Mouse (Mus musculus): ENCODE measurements around the gene Gpx8. TPM values are rescaled to one million over a fixed set of nuclear protein-coding genes. Genes with fewer than 3 reads are reported as not detected.

The Gpx8 gene
- polyA plus RNA-seq, 1 experiment from 2014 or later, result 6.3 TPM

- Histone ChIP-seq H3K27me3 (ENCODE audit: control insufficient read depth, insufficient read depth, low read depth, low read length) (no peaks in the 10 kb centered on the region), H3K4me1 (ENCODE audit: control insufficient read depth, low read depth, low read length) (no peaks in the 10 kb centered on the region), H3K9me3 (replicated peaks; ENCODE audit: control insufficient read depth, low read length) (peaks cover 4% of the 10 kb centered on the region), H3K36me3 (ENCODE audit: control insufficient read depth, insufficient read depth) (no peaks in the 10 kb centered on the region), H3K4me2 (ENCODE audit: low read depth, low read length) (no peak overlapping the region), H3K4me3 (ENCODE audit: low read depth, low read length) (no peak overlapping the region), H3K27ac (ENCODE audit: low read length) (no peak overlapping the region), H3K9ac (ENCODE audit: low read depth, low read length) (no peak overlapping the region)
- ATAC-seq (ENCODE audit: low read depth), result no peak
- 40% methylated on average over 8 of the region's 8 CpGs for WGBS (ENCODE audit: insufficient replicate concordance)
Measured at GRCm38 (mm10) chr13:113055826-113056225, 9.6 kb upstream of the Gpx8 start.

DNA sequence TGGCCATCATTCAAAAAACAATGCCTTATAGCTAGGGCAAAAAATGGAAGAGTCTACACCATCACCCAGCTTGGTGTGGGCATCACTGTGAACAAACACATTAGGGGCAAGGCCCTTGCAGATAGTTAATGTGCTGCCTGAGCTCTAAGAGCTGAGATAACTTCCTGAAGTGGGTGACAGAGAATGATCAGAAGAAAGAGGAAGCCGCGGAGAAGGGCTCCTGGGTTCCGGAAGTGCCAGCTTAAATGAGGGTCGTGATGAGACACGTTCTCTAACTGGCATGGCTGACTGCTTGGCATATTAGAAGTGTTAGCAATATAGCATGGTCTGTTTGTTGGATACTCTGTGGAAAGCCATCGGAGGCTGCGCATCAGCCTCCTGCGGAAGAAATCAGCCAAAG lies 8.0 kb upstream of the Gpx8 start:
- WGBS (ENCODE audit: insufficient replicate concordance), result 51% methylated on average over 8 of the region's 8 CpGs
- no peak overlapping the region for H3K27ac ChIP-seq (ENCODE audit: low read length)
- H3K27me3 ChIP-seq (ENCODE audit: control insufficient read depth, insufficient read depth, low read depth, low read length), result no peaks in the 10 kb centered on the region
- no peak overlapping the region for H3K9ac ChIP-seq (ENCODE audit: low read depth, low read length)
- H3K4me1 ChIP-seq (ENCODE audit: control insufficient read depth, low read depth, low read length), result no peaks in the 10 kb centered on the region
- no peak for ATAC-seq (ENCODE audit: low read depth)
- no peaks in the 10 kb centered on the region for H3K36me3 ChIP-seq (ENCODE audit: control insufficient read depth, insufficient read depth)
- H3K9me3 ChIP-seq (replicated peaks; ENCODE audit: control insufficient read depth, low read length), result peaks cover 4% of the 10 kb centered on the region
- H3K4me3 ChIP-seq (ENCODE audit: low read depth, low read length), result no peak overlapping the region
- no peak overlapping the region for H3K4me2 ChIP-seq (ENCODE audit: low read depth, low read length)

DNA sequence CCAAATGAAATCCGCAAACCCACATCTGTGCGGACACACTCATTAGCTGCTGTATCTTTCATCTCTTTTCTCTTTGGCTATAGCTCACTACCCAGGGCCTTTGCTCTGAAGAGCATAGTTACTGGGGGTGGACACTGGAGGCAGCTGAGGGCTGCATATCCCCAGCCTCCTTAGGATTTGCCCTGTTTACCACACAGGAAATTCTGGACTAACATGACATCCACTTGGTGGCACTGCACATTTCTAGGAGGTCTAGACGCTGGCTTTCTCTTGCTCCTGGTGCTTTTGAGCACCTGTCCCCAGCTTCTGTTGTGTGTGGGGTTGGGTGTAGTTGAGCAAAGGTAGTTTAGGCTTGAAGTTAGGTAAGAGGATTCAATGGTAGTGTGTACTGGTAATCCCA lies 1.4 kb upstream of the Gpx8 start:
- Histone ChIP-seq H3K27me3 (ENCODE audit: control insufficient read depth, insufficient read depth, low read depth, low read length) (peaks cover 4% of the 10 kb centered on the region), H3K4me3 (ENCODE audit: low read depth, low read length) (no peak overlapping the region), H3K9me3 (replicated peaks; ENCODE audit: control insufficient read depth, low read length) (no peaks in the 10 kb centered on the region), H3K4me2 (ENCODE audit: low read depth, low read length) (no peak overlapping the region), H3K9ac (ENCODE audit: low read depth, low read length) (no peak overlapping the region), H3K27ac (ENCODE audit: low read length) (no peak overlapping the region), H3K4me1 (ENCODE audit: control insufficient read depth, low read depth, low read length) (no peaks in the 10 kb centered on the region), H3K36me3 (ENCODE audit: control insufficient read depth, insufficient read depth) (no peaks in the 10 kb centered on the region)
- ATAC-seq (ENCODE audit: low read depth), result no peak
- WGBS (ENCODE audit: insufficient replicate concordance), result 57% methylated on average over 3 of the region's 3 CpGs

- H3K4me2 ChIP-seq (ENCODE audit: low read depth, low read length), result no peak overlapping the region
Measured at GRCm38 (mm10) chr13:113047018-113047417, 808 bp upstream of the Gpx8 start.

GRCm38 (mm10) chr13:113045458-113046110 lies 626 bp downstream of the Gpx8 start:
- no peaks in the 10 kb centered on the region for H3K9me3 ChIP-seq (replicated peaks; ENCODE audit: control insufficient read depth, low read length)
- no peaks in the 10 kb centered on the region for H3K4me1 ChIP-seq (ENCODE audit: control insufficient read depth, low read depth, low read length)
- no peak overlapping the region for H3K9ac ChIP-seq (ENCODE audit: low read depth, low read length)
- H3K27ac ChIP-seq (ENCODE audit: low read length), result no peak overlapping the region
- 33% methylated on average over 18 of the region's 18 CpGs for WGBS (ENCODE audit: insufficient replicate concordance)
- peaks cover 4% of the 10 kb centered on the region for H3K27me3 ChIP-seq (ENCODE audit: control insufficient read depth, insufficient read depth, low read depth, low read length)
- H3K4me3 ChIP-seq (ENCODE audit: low read depth, low read length), result peak overlapping the region; percentile 7
- H3K36me3 ChIP-seq (ENCODE audit: control insufficient read depth, insufficient read depth), result no peaks in the 10 kb centered on the region
- ATAC-seq (ENCODE audit: low read depth), result no peak
- no peak overlapping the region for H3K4me2 ChIP-seq (ENCODE audit: low read depth, low read length)

More at GRCm38 (mm10) chr13:113047018-113047417, 808 bp upstream of the Gpx8 start:
- H3K27me3 ChIP-seq (ENCODE audit: control insufficient read depth, insufficient read depth, low read depth, low read length), result peaks cover 4% of the 10 kb centered on the region
- no peak for ATAC-seq (ENCODE audit: low read depth)
- H3K4me3 ChIP-seq (ENCODE audit: low read depth, low read length), result no peak overlapping the region
- H3K27ac ChIP-seq (ENCODE audit: low read length), result no peak overlapping the region
- H3K4me1 ChIP-seq (ENCODE audit: control insufficient read depth, low read depth, low read length), result no peaks in the 10 kb centered on the region
- H3K9ac ChIP-seq (ENCODE audit: low read depth, low read length), result no peak overlapping the region
- H3K9me3 ChIP-seq (replicated peaks; ENCODE audit: control insufficient read depth, low read length), result no peaks in the 10 kb centered on the region
- H3K36me3 ChIP-seq (ENCODE audit: control insufficient read depth, insufficient read depth), result no peaks in the 10 kb centered on the region

- Histone ChIP-seq H3K4me3 (ENCODE audit: low read depth, low read length) (no peak overlapping the region), H3K4me1 (ENCODE audit: control insufficient read depth, low read depth, low read length) (no peaks in the 10 kb centered on the region), H3K9me3 (replicated peaks; ENCODE audit: control insufficient read depth, low read length) (no peaks in the 10 kb centered on the region), H3K27me3 (ENCODE audit: control insufficient read depth, insufficient read depth, low read depth, low read length) (peaks cover 4% of the 10 kb centered on the region), H3K4me2 (ENCODE audit: low read depth, low read length) (no peak overlapping the region), H3K36me3 (ENCODE audit: control insufficient read depth, insufficient read depth) (no peaks in the 10 kb centered on the region), H3K27ac (ENCODE audit: low read length) (no peak overlapping the region), H3K9ac (ENCODE audit: low read depth, low read length) (no peak overlapping the region)
- ATAC-seq (ENCODE audit: low read depth), result no peak
- 47% methylated on average over 3 of the region's 3 CpGs for WGBS (ENCODE audit: insufficient replicate concordance)
Measured at GRCm38 (mm10) chr13:113044876-113045275, 1.3 kb downstream of the Gpx8 start.

DNA sequence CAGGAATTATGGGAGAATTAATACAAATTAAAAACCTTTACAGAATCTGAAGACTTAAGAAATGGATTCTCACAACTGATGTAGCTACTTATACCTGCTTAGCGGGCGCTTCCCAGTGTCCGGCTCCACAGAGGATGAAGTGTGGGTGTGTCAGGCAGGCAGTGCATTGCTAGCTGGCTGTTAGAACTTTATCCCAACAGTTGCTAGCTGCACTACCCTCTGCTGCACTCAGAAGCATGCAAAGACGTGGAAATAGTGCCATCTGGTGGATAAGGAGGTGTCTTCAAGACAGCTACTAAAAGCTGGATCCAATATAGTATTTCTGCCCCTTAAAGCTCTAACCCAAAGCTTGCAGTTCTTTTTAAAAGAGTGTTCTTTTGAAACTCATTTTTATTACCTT lies 10.4 kb downstream of the Gpx8 start:
- 0% methylated on average over 4 of the region's 4 CpGs for WGBS (ENCODE audit: insufficient replicate concordance)
- H3K27me3 ChIP-seq (ENCODE audit: control insufficient read depth, insufficient read depth, low read depth, low read length), result peaks cover 62% of the 10 kb centered on the region

DNA sequence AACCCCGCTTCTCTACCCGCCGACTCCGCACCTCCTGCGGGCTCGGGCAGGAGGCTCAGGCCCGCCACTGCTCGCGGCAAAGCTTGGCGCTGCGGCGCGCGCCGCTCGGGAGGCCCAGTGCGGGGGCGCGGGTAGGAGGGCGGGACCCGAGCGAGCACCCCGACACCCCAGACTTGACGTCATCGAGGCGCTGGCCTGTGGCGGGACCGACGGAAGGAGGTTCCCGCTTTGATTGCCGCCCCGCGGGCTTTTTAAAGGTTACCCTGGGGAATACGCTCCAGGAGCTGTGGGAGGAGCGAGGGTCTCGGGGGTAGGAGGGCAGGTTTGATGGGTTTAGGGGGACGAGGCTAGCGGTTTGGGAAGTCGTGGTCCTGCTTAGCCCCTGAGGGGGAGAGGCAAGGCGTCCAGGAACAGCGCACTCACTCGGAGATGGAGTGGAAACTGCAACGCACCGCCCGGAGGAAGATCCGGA lies 11.2 kb downstream of the Gpx8 start, which contains the start of gene Cdc20b:
Gene Cdc20b, plus strand, starts transcription at position 162 of the 472 bp plus-strand sequence.
- Histone ChIP-seq H3K9me3 (replicated peaks; ENCODE audit: control insufficient read depth, low read length) (no peaks in the 10 kb centered on the region), H3K4me3 (ENCODE audit: low read depth, low read length) (peak within 1 kb of the TSS; percentile 59), H3K27ac (ENCODE audit: low read length) (no peak within 1 kb of the TSS), H3K36me3 (ENCODE audit: control insufficient read depth, insufficient read depth) (no peaks in the 10 kb centered on the region), H3K27me3 (ENCODE audit: control insufficient read depth, insufficient read depth, low read depth, low read length) (peaks cover 64% of the 10 kb centered on the region), H3K9ac (ENCODE audit: low read depth, low read length) (peak within 1 kb of the TSS; percentile 41; the same call in 1 of the 2 replicates), H3K4me2 (ENCODE audit: low read depth, low read length) (peak within 1 kb of the TSS; percentile 85), H3K4me1 (ENCODE audit: control insufficient read depth, low read depth, low read length) (peaks cover 7% of the 10 kb centered on the region)
- peak; percentile 77 for ATAC-seq (ENCODE audit: low read depth)
- WGBS (ENCODE audit: insufficient replicate concordance), result under 1% methylated on average over 46 of the region's 46 CpGs

More for the DNA sequence above, 10.4 kb downstream of the Gpx8 start:
- Histone ChIP-seq H3K4me1 (ENCODE audit: control insufficient read depth, low read depth, low read length) (peaks cover 7% of the 10 kb centered on the region), H3K9me3 (replicated peaks; ENCODE audit: control insufficient read depth, low read length) (no peaks in the 10 kb centered on the region), H3K36me3 (ENCODE audit: control insufficient read depth, insufficient read depth) (no peaks in the 10 kb centered on the region), H3K9ac (ENCODE audit: low read depth, low read length) (no peak overlapping the region), H3K27ac (ENCODE audit: low read length) (no peak overlapping the region), H3K4me2 (ENCODE audit: low read depth, low read length) (peak overlapping the region; percentile 85), H3K4me3 (ENCODE audit: low read depth, low read length) (peak overlapping the region; percentile 59)
- ATAC-seq (ENCODE audit: low read depth), result peak; percentile 73

DNA sequence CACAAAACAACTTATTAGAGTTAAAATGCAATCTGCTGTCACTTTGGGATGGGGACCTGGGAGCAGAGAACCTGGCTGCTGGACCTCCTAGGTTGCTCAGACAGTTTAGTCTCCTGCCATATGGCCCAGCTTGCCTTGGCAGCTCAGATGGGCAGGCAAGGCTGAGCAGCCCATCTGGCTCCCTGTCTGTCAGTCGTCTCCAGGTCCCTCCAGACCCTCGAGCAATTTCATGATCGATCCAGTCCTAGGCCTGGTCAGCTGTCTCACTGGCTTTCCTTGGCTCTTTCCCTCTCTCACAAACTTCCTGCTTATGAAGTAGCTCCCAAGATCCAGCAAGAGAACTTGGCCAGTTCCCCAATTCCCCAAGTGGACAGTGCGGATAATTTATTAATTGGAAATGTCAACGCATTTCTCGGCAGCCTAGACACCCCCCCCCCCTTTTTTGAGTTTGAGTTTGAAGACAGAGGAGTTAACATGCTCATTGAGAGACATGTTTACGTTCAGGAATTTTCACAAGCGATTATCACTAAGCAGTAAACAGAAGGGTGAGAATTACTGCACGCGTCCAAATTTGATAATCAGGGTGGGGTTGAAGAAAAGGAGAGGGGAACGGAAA lies 11.8 kb downstream of the Gpx8 start:
- Histone ChIP-seq H3K27me3 (ENCODE audit: control insufficient read depth, insufficient read depth, low read depth, low read length) (peaks cover 64% of the 10 kb centered on the region), H3K4me3 (ENCODE audit: low read depth, low read length) (peak overlapping the region; percentile 59), H3K9ac (ENCODE audit: low read depth, low read length) (no peak overlapping the region; the same call in 1 of the 2 replicates), H3K27ac (ENCODE audit: low read length) (no peak overlapping the region), H3K4me1 (ENCODE audit: control insufficient read depth, low read depth, low read length) (peaks cover 7% of the 10 kb centered on the region), H3K36me3 (ENCODE audit: control insufficient read depth, insufficient read depth) (no peaks in the 10 kb centered on the region), H3K9me3 (replicated peaks; ENCODE audit: control insufficient read depth, low read length) (no peaks in the 10 kb centered on the region), H3K4me2 (ENCODE audit: low read depth, low read length) (peak overlapping the region; percentile 85)
- WGBS (ENCODE audit: insufficient replicate concordance), result 3% methylated on average over 11 of the region's 11 CpGs
- ATAC-seq (ENCODE audit: low read depth), result no peak
